Mouse (Mus musculus): ENCODE measurements around the gene Nat8.

GRCm38 (mm10) chr6:85831796-85832321, at the start of gene Nat8:
- no peak for TF ChIP-seq MAFK (IDR thresholded peaks at IDR 0.05; ENCODE audit: insufficient read depth, low read depth, low read length)
- TF ChIP-seq HCFC1 (IDR thresholded peaks at IDR 0.05; ENCODE audit: borderline replicate concordance, insufficient read depth, low read length): no peak

All from ES-E14 (cell line).